Mouse (Mus musculus) midbrain, embryonic 15.5 days (tissue): ENCODE measurements around the gene Gm21411. TPM values are rescaled to one million over a fixed set of nuclear protein-coding genes. Genes with fewer than 3 reads are reported as not detected.
A peak's percentile ranks its signal among the peaks of the same experiment; 100 is the strongest.
"Not testable (repeated sequence)": the region's sequence is repeated elsewhere in the genome, so short reads cannot be mapped to it uniquely, and the experiment has no call there.

Experiments
- ATAC-seq: fragments of 200-750 bp; cut with Nextera tagmentation; replicated peaks from 2 replicates; pipeline ENCODE4 v1.8.0; 2017; ENCODE audit warnings: moderate TSS enrichment
- H3K27ac ChIP-seq: fragments of 300-500 bp; sonication (generic); 2 replicates; pipeline ENCODE4 v1.5.1; 2015; ENCODE audit warnings: mild to moderate bottlenecking, inconsistent platforms
- H3K27me3 ChIP-seq: fragments of 300-500 bp; sonication (generic); replicated peaks from 2 replicates; pipeline ENCODE4 v1.6.1; 2015; ENCODE audit warnings: inconsistent platforms
- H3K36me3 ChIP-seq: fragments of 300-500 bp; sonication (generic); replicated peaks from 2 replicates; pipeline ENCODE4 v1.6.1; 2015; ENCODE audit warnings: inconsistent platforms
- H3K4me1 ChIP-seq: fragments of 300-500 bp; sonication (generic); 2 replicates; pipeline ENCODE4 v1.6.1; 2015; ENCODE audit warnings: inconsistent platforms
- H3K4me2 ChIP-seq: fragments of 300-500 bp; sonication (generic); 2 replicates; pipeline ENCODE4 v1.6.1; 2015; ENCODE audit warnings: inconsistent platforms, mild to moderate bottlenecking, moderate library complexity
- H3K4me3 ChIP-seq: fragments of 300-500 bp; sonication (generic); 2 replicates; pipeline ENCODE4 v1.5.1; 2015; ENCODE audit warnings: mild to moderate bottlenecking, inconsistent platforms
- H3K9ac ChIP-seq: fragments of 300-500 bp; sonication (generic); 2 replicates; pipeline ENCODE4 v1.6.1; 2015; ENCODE audit warnings: mild to moderate bottlenecking, inconsistent platforms
- H3K9me3 ChIP-seq: fragments of 300-500 bp; sonication (generic); 2 replicates; pipeline ENCODE4 v1.6.1; 2016; ENCODE audit warnings: inconsistent platforms
- WGBS: fragments of 180-500 bp; shearing (Covaris S2); methylation state at CpG from one replicate; pipeline ENCODE4 v1.1.7; 2015; ENCODE audit warnings: mixed read lengths; 5-methylcytosine and 5-hydroxymethylcytosine counted together
- polyA plus RNA-seq: library from polyadenylated mRNA; unstranded; fragments of >200 nt; fragmentation: Nextera tagmentation; extraction: Ambion mirVana; gene quantifications from 2 replicates; pipeline ENCODE4 v1.2.1, GENCODE M21; 2015

Gm21411 gene
- polyA plus RNA-seq: not detected in 2 replicates

- H3K27me3 ChIP-seq, ATAC-seq, H3K27ac ChIP-seq, H3K36me3 ChIP-seq, H3K4me3 ChIP-seq, H3K4me2 ChIP-seq, H3K4me1 ChIP-seq, H3K9ac ChIP-seq: not testable (repeated sequence)
- H3K9me3 ChIP-seq: peaks cover 13% of the 10 kb centered on the region
- WGBS: 77% methylated on average over 9 of the region's 9 CpGs
Observed at GRCm38 (mm10) chr4:146909386-146910137, at the start of gene Gm21411. TSS of gene Gm21411 (minus strand) at chr4:146909590.

- H3K9me3 ChIP-seq, H3K4me2 ChIP-seq, ATAC-seq, H3K9ac ChIP-seq, H3K27me3 ChIP-seq, H3K4me1 ChIP-seq, H3K4me3 ChIP-seq, H3K27ac ChIP-seq, H3K36me3 ChIP-seq: not testable (repeated sequence)
- WGBS: 71% methylated on average over 32 of the region's 32 CpGs
Observed at GRCm38 (mm10) chr4:146941691-146942090, 32.3 kb upstream of the Gm21411 start.

- H3K27me3 ChIP-seq: no peaks in the 10 kb centered on the region
- no peaks in the 10 kb centered on the region for H3K4me1 ChIP-seq
- 11% methylated on average over 77 of the region's 77 CpGs for WGBS
- H3K9me3 ChIP-seq: peaks cover 27% of the 10 kb centered on the region; the same call in 1 of the 2 replicates
- H3K4me3 ChIP-seq: peak overlapping the region; percentile 22
- no peak overlapping the region for H3K27ac ChIP-seq
- peak; percentile 69 for ATAC-seq
- H3K9ac ChIP-seq: no peak overlapping the region
- peak overlapping the region; percentile 24 for H3K4me2 ChIP-seq
- no peaks in the 10 kb centered on the region for H3K36me3 ChIP-seq
Observed at GRCm38 (mm10) chr4:146932311-146933082, 23.1 kb upstream of the Gm21411 start.

GRCm38 (mm10) chr4:146915196-146915595 lies 5.8 kb upstream of the Gm21411 start:
- H3K9ac ChIP-seq: no peak overlapping the region
- H3K27ac ChIP-seq: no peak overlapping the region
- H3K4me1 ChIP-seq: no peaks in the 10 kb centered on the region
- H3K4me3 ChIP-seq: no peak overlapping the region
- 88% methylated on average over 3 of the region's 3 CpGs for WGBS
- no peak for ATAC-seq
- H3K27me3 ChIP-seq: no peaks in the 10 kb centered on the region
- peaks cover 13% of the 10 kb centered on the region for H3K9me3 ChIP-seq
- no peak overlapping the region for H3K4me2 ChIP-seq
- no peaks in the 10 kb centered on the region for H3K36me3 ChIP-seq

GRCm38 (mm10) chr4:146908131-146908530 lies 1.3 kb downstream of the Gm21411 start:
- not testable (repeated sequence) for ATAC-seq, H3K27ac ChIP-seq, H3K27me3 ChIP-seq, H3K36me3 ChIP-seq, H3K4me3 ChIP-seq, H3K4me1 ChIP-seq, H3K4me2 ChIP-seq, H3K9ac ChIP-seq
- H3K9me3 ChIP-seq: peaks cover 13% of the 10 kb centered on the region
- WGBS: 88% methylated on average over 1 of the region's 1 CpGs

GRCm38 (mm10) chr4:146904782-146905181 lies 4.6 kb downstream of the Gm21411 start:
- not testable (repeated sequence) for H3K4me2 ChIP-seq, H3K9me3 ChIP-seq, H3K27me3 ChIP-seq, ATAC-seq, H3K36me3 ChIP-seq, H3K4me1 ChIP-seq, H3K4me3 ChIP-seq, H3K9ac ChIP-seq, H3K27ac ChIP-seq
- 78% methylated on average over 2 of the region's 2 CpGs for WGBS

GRCm38 (mm10) chr4:146903126-146903525 lies 6.3 kb downstream of the Gm21411 start:
- not testable (repeated sequence) for H3K4me1 ChIP-seq, ATAC-seq, H3K9ac ChIP-seq, H3K4me3 ChIP-seq, H3K27ac ChIP-seq, H3K9me3 ChIP-seq, H3K36me3 ChIP-seq, H3K4me2 ChIP-seq, H3K27me3 ChIP-seq
- WGBS: 55% methylated on average over 3 of the region's 3 CpGs

Other genes with a start within 250 kb of the Gm21411 start
- gene Zfp989, start 62.4 kb upstream of the Gm21411 start, polyA plus RNA-seq: 0.15 TPM in 1 of 2 replicates, not detected in the other
- gene Rex2, start 112.3 kb upstream of the Gm21411 start, polyA plus RNA-seq: 0.06 and 0.15 TPM in 2 replicates
- 3.2 and 3.3 TPM in 2 replicates for gene Zfp991, start 222.4 kb upstream of the Gm21411 start, polyA plus RNA-seq